Mouse (Mus musculus): ENCODE data around the gene Prkag2. TPM values are rescaled to one million over a fixed set of nuclear protein-coding genes. Genes with fewer than 3 reads are reported as not detected.

The Prkag2 gene
- polyA plus RNA-seq, 1 experiment from 2014 or later: 93.3 TPM

DNA sequence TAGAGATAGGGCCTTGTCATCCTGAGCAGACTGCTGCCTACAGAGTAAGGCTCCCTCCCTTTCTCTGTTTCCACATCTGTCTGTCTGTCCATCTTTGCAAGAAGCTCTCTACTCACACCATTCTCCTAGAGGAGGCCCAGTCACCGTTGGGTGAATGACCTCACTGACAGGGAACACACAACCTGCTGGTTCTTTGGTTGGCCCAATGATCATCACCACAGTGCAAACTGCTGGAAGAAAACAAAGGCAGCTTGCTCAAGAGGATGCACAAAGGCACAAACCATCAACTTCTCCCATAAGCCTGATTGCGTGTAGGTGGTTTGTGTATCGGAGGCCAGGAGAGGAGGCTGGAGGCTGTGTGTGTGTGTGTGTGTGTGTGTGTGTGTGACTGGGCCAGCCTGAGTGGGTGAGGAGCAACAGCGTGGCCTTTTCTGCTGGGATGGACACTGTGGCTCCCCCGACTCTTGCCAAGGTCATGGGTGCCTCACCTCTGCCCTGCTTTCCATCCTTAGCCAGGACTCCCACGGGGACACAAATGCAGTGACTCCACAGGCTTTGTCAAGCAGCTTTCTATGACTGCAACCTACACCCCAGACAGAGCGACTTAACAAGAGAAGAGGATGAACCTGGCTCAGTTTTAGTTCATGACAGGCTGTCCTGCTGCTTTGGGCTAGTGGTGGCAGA is 149.4 kb downstream of the Prkag2 start:
- Histone ChIP-seq H3K4me1 (peaks cover 17% of the 10 kb centered on the region), H3K9me3 (no peaks in the 10 kb centered on the region), H3K36me3 (no peaks in the 10 kb centered on the region), H3K4me2 (replicated peaks) (no peak overlapping the region), H3K4me3 (no peak overlapping the region), H3K27me3 (no peaks in the 10 kb centered on the region), H3K27ac (replicated peaks) (no peak overlapping the region), H3K9ac (replicated peaks) (no peak overlapping the region)
- WGBS: 82% methylated on average over 7 of the region's 7 CpGs
- ATAC-seq (replicated peaks): no peak

DNA sequence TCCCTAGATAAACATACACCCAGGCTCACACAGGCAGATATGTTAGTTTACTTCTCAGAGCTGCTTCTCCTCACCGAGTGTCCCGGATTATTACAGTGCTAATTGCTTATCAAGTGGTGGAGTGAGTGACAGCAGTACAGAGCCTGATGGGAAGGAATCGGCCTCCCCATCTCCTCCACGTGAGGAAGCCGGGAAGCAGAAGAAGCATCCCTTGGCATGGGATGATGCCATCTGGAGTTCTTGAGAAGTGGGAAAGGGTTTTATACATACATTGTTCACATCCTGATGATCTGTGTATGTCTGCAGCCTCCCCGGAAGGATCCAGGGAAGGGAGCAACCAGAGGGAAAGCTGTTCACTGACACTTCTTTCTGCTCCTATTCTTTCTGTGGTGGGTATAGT is 150.4 kb downstream of the Prkag2 start:
- WGBS: 56% methylated on average over 6 of the region's 6 CpGs
- no peak overlapping the region for H3K4me2 ChIP-seq (replicated peaks)
- H3K4me1 ChIP-seq: peaks cover 17% of the 10 kb centered on the region
- H3K27ac ChIP-seq (replicated peaks): peak overlapping the region; percentile 46
- ATAC-seq (replicated peaks): peak; percentile 54
- H3K9me3 ChIP-seq: no peaks in the 10 kb centered on the region
- H3K36me3 ChIP-seq: no peaks in the 10 kb centered on the region
- H3K9ac ChIP-seq (replicated peaks): no peak overlapping the region
- no peaks in the 10 kb centered on the region for H3K27me3 ChIP-seq
- no peak overlapping the region for H3K4me3 ChIP-seq

DNA sequence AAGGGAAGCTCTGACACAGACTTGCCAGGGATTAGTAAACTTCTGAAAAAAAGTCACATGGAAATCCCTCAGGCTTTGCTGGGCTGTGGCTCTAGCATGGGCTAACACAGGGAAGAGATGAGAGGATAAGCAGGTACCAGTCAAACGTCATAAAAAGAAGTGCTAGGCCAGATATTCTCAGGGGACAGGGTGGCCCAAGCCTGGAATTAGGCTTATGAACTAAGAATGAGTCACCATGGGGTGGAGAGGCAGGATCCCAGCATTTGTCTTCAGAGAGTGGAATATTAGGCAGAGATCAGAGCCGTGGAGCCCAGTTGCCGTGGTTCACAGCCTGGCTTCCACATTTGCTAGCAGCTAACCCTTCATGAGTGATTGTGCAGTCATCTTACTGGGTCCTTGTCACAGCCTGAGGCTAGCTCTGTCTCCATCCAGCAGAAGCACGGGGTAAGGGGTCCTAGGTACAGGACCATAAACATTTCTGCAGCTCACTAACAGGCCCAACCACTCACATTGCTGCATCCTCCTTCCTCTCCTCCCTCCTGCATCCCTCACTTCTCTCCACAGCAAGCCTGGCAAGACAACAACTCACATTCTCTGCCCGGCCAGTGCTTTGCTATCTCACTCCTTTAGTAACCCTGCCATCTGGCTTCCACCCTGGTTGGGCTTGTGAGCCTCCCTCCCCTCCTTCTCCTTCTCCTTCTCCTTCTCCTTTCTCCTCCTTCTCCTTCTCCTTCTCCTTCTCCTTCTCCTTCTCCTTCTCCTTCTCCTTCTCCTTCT is 162.2 kb downstream of the Prkag2 start:
- WGBS: 70% methylated on average over 5 of the region's 5 CpGs
- H3K27ac ChIP-seq (replicated peaks): no peak overlapping the region
- H3K4me1 ChIP-seq: no peaks in the 10 kb centered on the region
- no peak for ATAC-seq (replicated peaks)
- no peak overlapping the region for H3K4me3 ChIP-seq
- H3K9ac ChIP-seq (replicated peaks): no peak overlapping the region
- H3K36me3 ChIP-seq: no peaks in the 10 kb centered on the region
- no peak overlapping the region for H3K4me2 ChIP-seq (replicated peaks)
- H3K27me3 ChIP-seq: no peaks in the 10 kb centered on the region
- no peaks in the 10 kb centered on the region for H3K9me3 ChIP-seq

DNA sequence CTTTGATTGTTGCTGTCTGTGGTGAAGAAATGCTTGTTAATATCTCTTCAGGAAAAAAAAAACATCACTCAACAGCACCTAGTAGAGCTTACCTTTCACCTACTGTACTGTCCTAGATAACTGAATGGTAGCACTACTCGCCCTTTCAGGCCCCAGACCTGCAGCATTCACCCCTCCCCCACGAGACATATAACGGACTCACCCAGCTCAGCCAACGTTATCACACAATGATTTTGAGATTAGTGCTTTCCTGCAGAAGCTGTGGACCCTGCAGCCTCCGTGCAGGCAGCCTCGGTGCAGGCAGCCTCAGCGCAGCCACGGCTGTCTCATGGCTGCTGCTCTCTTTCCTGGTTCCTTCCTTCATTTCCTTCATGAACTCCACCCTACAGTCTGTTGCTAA is 164.0 kb downstream of the Prkag2 start:
- no peak overlapping the region for H3K9ac ChIP-seq (replicated peaks)
- ATAC-seq (replicated peaks): no peak
- no peaks in the 10 kb centered on the region for H3K4me1 ChIP-seq
- no peak overlapping the region for H3K4me3 ChIP-seq
- H3K4me2 ChIP-seq (replicated peaks): no peak overlapping the region
- no peaks in the 10 kb centered on the region for H3K9me3 ChIP-seq
- no peaks in the 10 kb centered on the region for H3K27me3 ChIP-seq
- no peaks in the 10 kb centered on the region for H3K36me3 ChIP-seq
- 82% methylated on average over 8 of the region's 8 CpGs for WGBS
- no peak overlapping the region for H3K27ac ChIP-seq (replicated peaks)

DNA sequence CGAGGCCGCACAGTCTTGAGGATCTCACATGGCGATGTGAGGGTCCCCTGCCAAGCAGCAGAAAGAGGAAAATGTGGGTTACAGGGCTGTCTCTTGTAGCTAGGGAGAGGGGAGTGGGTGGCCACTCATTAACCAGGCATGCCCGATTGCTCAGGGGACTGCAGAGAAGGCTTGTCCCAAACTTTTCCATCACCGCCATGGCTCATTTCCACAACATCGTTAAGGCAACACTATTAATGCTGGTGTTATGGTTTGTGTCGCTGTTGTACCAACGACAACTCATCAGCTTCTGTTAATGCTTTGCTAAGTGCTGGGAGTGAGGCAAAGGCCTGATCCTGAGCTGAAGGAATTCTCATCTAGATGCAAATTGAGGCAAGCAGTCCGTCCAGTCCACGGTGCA is 165.0 kb downstream of the Prkag2 start:
- no peak overlapping the region for H3K27ac ChIP-seq (replicated peaks)
- H3K4me3 ChIP-seq: no peak overlapping the region
- H3K9ac ChIP-seq (replicated peaks): no peak overlapping the region
- 49% methylated on average over 10 of the region's 10 CpGs for WGBS
- H3K4me1 ChIP-seq: no peaks in the 10 kb centered on the region
- no peak for ATAC-seq (replicated peaks)
- no peak overlapping the region for H3K4me2 ChIP-seq (replicated peaks)
- H3K36me3 ChIP-seq: no peaks in the 10 kb centered on the region
- H3K9me3 ChIP-seq: no peaks in the 10 kb centered on the region
- H3K27me3 ChIP-seq: no peaks in the 10 kb centered on the region

DNA sequence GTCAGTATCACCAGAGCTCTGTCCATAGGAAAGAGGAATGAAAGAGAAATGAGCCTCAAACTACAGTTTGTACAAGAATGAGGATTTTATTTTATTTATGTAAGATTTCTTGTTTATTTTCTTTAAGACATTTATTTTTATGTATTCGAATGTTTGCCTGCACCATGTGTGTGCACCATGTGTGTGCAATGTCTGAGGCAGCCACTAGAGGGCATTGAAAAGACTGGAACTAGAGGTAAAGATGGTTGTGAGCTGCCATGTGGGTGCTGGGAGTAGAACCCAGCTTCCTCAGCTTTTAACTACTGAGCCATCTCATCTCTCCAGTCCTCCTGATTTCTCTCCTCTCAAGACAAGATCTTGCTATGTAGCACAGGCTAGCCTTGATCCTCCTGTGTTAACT is 166.7 kb downstream of the Prkag2 start:
- Histone ChIP-seq H3K27ac (replicated peaks) (no peak overlapping the region), H3K27me3 (no peaks in the 10 kb centered on the region), H3K9me3 (no peaks in the 10 kb centered on the region), H3K4me1 (no peaks in the 10 kb centered on the region), H3K36me3 (no peaks in the 10 kb centered on the region), H3K4me2 (replicated peaks) (no peak overlapping the region), H3K9ac (replicated peaks) (no peak overlapping the region), H3K4me3 (no peak overlapping the region)
- no peak for ATAC-seq (replicated peaks)
- WGBS: 98% methylated on average over 1 of the region's 1 CpGs

DNA sequence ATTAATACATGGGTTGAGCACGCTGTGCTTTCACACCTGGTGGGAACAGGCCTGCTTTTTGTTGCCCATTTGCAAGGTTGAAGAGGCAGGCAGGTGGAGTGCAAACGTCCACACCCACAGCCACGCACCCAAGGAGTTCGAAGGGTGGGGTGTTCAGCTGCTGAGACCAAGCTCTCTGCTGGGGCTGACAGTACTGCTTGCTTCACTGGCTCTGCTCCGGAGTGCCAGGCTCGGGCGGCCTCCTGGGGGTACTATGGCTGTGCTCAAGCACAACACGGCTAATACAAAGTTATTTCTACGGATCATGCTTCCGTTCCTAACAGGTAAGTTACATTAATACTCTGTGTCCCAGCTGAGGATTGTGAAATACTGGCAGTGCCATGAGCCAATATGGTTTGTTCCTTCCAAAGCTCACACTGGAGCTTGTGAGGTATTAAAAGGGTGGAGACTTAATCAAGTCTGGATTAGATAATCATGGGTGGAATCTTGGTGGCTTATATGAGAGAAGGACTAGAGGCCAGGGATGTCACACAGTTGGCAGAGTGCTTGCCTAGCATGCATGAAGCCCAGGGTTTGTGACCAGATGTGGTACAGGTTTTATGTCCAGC is 168.8 kb downstream of the Prkag2 start:
- no peaks in the 10 kb centered on the region for H3K27me3 ChIP-seq
- H3K36me3 ChIP-seq: no peaks in the 10 kb centered on the region
- H3K27ac ChIP-seq (replicated peaks): no peak overlapping the region
- 86% methylated on average over 10 of the region's 10 CpGs for WGBS
- no peak overlapping the region for H3K4me3 ChIP-seq
- no peak overlapping the region for H3K4me2 ChIP-seq (replicated peaks)
- H3K4me1 ChIP-seq: no peaks in the 10 kb centered on the region
- H3K9ac ChIP-seq (replicated peaks): no peak overlapping the region
- H3K9me3 ChIP-seq: no peaks in the 10 kb centered on the region
- no peak for ATAC-seq (replicated peaks)

DNA sequence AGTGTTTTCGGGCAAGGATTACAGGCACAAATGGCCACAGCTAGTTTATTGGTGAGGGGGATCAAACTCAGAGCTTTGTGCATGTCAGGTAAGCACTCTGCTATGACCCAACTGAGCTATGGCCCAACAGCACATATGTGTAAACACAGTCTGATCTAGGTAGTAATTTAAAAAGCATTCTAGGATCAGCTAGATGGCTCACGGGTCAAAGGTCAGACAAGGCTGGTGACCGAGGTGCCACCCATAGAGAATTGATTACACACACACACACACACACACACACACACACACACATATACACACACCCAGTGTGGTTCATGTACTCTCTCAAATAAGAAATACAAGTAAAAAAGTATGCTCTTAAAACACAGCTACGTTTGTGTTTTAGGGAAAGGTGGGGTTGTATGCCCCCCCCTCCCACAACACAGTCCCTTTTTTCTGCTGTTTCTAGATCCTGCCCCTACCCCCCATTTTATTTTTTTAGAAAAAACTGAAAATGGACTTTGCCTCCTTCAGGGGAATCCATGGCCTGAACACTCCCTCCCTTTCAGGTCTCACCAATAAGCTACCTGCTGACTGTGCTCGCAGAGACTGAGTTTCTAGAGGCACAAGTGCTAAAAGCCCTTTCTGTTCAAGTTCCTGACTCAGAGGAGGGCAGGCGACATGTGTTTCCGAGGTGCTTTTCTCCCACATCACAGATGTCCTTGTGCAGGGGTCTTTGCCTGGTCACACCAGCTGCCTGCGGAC is 169.4 kb downstream of the Prkag2 start:
- Histone ChIP-seq H3K9me3 (no peaks in the 10 kb centered on the region), H3K4me3 (no peak overlapping the region), H3K4me2 (replicated peaks) (no peak overlapping the region), H3K36me3 (no peaks in the 10 kb centered on the region), H3K27ac (replicated peaks) (no peak overlapping the region), H3K27me3 (no peaks in the 10 kb centered on the region), H3K4me1 (no peaks in the 10 kb centered on the region), H3K9ac (replicated peaks) (no peak overlapping the region)
- 83% methylated on average over 8 of the region's 8 CpGs for WGBS
- no peak for ATAC-seq (replicated peaks)

DNA sequence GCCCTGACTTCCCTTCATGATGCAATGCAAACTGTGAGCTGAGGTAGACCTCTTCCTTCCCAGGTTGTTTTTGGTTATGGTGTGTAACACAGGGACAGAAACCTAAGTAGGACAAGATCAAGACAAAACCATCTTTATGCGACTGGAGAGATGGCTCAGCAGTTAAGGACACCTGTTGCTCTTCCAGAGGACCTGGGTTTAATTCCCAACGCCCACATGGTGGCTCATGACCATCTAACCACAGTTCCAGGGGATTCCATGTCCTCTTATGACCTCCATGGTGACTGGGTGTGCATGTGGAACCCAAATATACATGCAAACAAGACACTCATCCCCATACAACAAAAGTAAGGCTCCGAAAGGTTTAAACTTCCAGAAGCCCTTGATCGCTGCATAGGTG is 171.6 kb downstream of the Prkag2 start:
- Histone ChIP-seq H3K9me3 (no peaks in the 10 kb centered on the region), H3K9ac (replicated peaks) (no peak overlapping the region), H3K4me2 (replicated peaks) (no peak overlapping the region), H3K4me3 (no peak overlapping the region), H3K27ac (replicated peaks) (no peak overlapping the region), H3K27me3 (no peaks in the 10 kb centered on the region), H3K36me3 (no peaks in the 10 kb centered on the region), H3K4me1 (no peaks in the 10 kb centered on the region)
- 96% methylated on average over 4 of the region's 4 CpGs for WGBS
- ATAC-seq (replicated peaks): no peak

DNA sequence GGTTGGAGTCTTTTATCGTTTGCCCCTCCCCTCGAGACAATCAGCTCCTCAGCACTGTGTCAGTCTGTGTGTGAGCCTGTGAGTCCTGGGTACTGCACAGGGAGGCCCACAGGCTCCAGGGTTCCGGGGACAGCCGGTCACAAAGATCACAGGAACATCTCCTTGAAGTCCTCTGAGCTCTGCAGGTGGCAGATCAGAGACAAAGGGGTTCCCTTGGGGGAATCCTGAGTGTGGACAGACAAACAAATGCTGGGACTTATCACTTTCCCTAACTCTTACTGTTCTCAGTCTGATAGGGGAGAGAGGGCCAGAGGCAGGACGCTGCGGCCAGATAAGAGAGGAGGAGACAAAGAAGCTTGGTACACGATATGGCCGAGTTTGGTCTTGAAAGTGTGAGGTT is 172.7 kb downstream of the Prkag2 start:
- Histone ChIP-seq H3K9me3 (no peaks in the 10 kb centered on the region), H3K27me3 (no peaks in the 10 kb centered on the region), H3K9ac (replicated peaks) (no peak overlapping the region), H3K4me1 (no peaks in the 10 kb centered on the region), H3K27ac (replicated peaks) (no peak overlapping the region), H3K36me3 (no peaks in the 10 kb centered on the region), H3K4me2 (replicated peaks) (no peak overlapping the region), H3K4me3 (no peak overlapping the region)
- 22% methylated on average over 8 of the region's 8 CpGs for WGBS
- ATAC-seq (replicated peaks): no peak

DNA sequence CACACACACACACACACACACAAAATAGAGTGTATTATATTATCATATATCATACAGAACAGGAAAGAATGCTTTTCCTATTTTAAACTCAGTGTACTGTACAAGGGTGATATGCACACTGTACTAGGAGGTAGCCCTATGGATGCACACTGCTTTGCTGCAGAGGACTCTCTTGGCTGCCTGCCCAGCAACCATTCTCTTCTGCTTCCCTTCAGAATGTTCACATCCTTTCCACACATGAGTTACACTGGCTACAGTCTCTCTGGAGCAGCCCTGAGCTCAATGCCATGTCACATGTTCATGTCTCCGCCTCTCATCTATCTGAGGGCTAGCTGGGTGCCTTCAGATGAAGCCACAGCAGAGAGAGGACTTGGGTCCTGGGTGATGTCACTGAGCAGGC is 181.3 kb downstream of the Prkag2 start:
- no peaks in the 10 kb centered on the region for H3K4me1 ChIP-seq
- no peak overlapping the region for H3K27ac ChIP-seq (replicated peaks)
- H3K27me3 ChIP-seq: no peaks in the 10 kb centered on the region
- no peak; the same call in 1 of the 2 replicates for ATAC-seq (replicated peaks)
- H3K36me3 ChIP-seq: no peaks in the 10 kb centered on the region
- H3K9me3 ChIP-seq: no peaks in the 10 kb centered on the region
- 93% methylated on average over 1 of the region's 1 CpGs for WGBS
- H3K9ac ChIP-seq (replicated peaks): no peak overlapping the region
- H3K4me3 ChIP-seq: no peak overlapping the region
- H3K4me2 ChIP-seq (replicated peaks): no peak overlapping the region

DNA sequence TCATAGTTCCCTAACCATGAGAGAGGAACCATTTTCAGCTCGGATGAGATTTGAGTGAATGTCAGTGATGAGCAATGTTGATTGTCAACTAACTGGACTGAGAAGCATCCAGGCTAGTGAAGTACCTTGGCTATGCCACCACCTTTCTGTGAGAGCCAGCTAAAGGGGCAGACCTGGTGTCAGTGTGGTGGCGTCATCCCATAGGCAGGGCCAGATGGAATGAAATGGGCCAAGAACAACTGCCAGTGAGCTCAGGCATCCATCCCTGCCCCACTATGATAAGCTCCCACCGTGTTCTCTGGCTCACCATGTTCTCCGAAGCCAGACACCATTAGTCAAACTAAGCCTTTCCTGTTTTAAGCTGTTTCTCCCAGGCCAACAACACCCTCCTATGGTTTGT is 183.9 kb downstream of the Prkag2 start:
- 81% methylated on average over 4 of the region's 4 CpGs for WGBS
- no peaks in the 10 kb centered on the region for H3K4me1 ChIP-seq

More for the DNA sequence above, 183.9 kb downstream of the Prkag2 start:
- H3K36me3 ChIP-seq: no peaks in the 10 kb centered on the region
- no peak overlapping the region for H3K9ac ChIP-seq (replicated peaks)
- H3K27ac ChIP-seq (replicated peaks): no peak overlapping the region
- no peak for ATAC-seq (replicated peaks)
- no peak overlapping the region for H3K4me2 ChIP-seq (replicated peaks)
- H3K4me3 ChIP-seq: no peak overlapping the region
- no peaks in the 10 kb centered on the region for H3K9me3 ChIP-seq
- no peaks in the 10 kb centered on the region for H3K27me3 ChIP-seq
